Comparison of ENCODE assay signal across 8 mouse cellular contexts in the genomic region with DNA sequence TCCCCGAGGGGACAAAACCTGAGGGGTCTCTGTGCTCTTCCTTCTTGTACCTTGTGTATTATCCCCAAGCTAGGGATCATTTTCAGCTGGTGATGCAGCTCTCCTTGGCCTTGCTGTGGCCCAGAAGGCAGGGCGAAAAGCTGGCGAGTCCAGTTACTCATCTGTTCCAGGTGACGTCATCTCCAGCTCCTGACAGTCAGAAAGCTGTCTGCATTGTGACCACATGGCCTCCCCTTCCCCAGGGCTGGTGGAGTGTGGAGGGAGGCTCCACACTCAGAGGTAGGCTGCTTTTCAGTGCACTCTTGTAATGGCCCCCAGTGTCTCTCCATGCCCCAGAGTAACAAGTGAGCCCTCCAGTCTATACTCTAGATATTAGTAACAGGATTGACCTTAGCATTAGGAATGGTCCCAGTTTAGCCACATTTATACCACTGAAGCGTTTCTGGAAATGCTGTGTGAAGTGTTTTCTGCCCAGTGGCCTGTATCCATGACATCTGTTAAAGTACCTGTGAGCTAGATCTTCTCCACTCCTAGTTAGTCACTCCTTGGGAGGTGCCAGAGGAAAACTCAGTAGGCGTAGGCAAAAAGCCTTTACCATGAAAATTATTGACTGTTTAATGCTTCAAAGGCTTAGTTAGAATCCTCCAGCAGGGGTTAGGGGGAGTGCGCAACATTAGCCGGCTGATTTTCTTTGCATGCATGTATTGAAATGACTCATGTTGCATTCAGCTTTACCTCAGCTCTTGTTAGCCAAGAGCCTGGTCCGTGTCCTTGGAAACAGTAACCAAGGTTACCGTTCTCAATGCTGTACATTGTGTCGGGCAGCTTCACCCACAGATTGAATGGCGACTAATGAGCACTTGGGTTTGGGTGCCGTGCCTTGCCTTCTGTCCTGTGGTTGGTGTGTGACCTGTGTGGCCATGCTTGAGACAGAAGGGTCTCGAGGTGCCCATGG. TPM values are rescaled to one million over a fixed set of nuclear protein-coding genes. Genes with fewer than 3 reads are reported as not detected.
DNase-seq lines count a peak whose midpoint lies in the region; ATAC-seq and TF ChIP-seq lines count a peak whose summit lies in the region.

No protein-coding gene starts in this region.

- peak; percentile 11 for DNase-seq in 416B (ENCODE audit: low read depth)
- DNase-seq in MEL (ENCODE audit: low read depth, low spot score), result no peak
- DNase-seq in layer of hippocampus, adult 2 months (ENCODE audit: low spot score in 2 of 2), result peak; percentile 54 to 80
- DNase-seq in kidney, adult 8-10 months, result no peak
- no peak for DNase-seq in heart, postnatal 10 days

- no peak for TF ChIP-seq CTCF in MEL (IDR thresholded peaks at IDR 0.05 in 2 of 3, conservative IDR thresholded peaks at IDR 0.05 in 1 of 3; ENCODE audit: control insufficient read depth in 1 of 3, insufficient read depth in 1 of 3, low read depth in 2 of 3, low read length in 3 of 3, poor library complexity in 1 of 3, severe bottlenecking in 1 of 3)
- TF ChIP-seq CTCF in layer of hippocampus, adult 2 months (conservative IDR thresholded peaks at IDR 0.05), result peak; percentile 22

- no peak overlapping the region for H3K9ac ChIP-seq in MEL (ENCODE audit: control insufficient read depth, low read depth, low read length, poor library complexity, severe bottlenecking)
- no peak overlapping the region for H3K9ac ChIP-seq in embryonic facial prominence, embryonic 15.5 days
- no peak overlapping the region for H3K9ac ChIP-seq in kidney, embryonic 16.5 days (replicated peaks; ENCODE audit: low read length)

- H3K27ac ChIP-seq in MEL (ENCODE audit: control insufficient read depth, low read depth, low read length), result no peak overlapping the region
- 0 out of 2 replicates have a peak overlapping the region, but pooled peaks have one; percentile 55 for H3K27ac ChIP-seq in embryonic facial prominence, embryonic 15.5 days (replicated peaks)
- peak overlapping the region; percentile 93 for H3K27ac ChIP-seq in layer of hippocampus, adult 2 months
- H3K27ac ChIP-seq in kidney, embryonic 16.5 days (ENCODE audit: low read length), result no peak overlapping the region

- H3K36me3 ChIP-seq in MEL (ENCODE audit: control insufficient read depth in 1 of 2, insufficient read depth in 2 of 2, low read length in 2 of 2), result peaks cover 0 to 2% of the 10 kb centered on the region in 2 experiments; a peak in 2 of 4 replicates
- peaks cover 21% of the 10 kb centered on the region for H3K36me3 ChIP-seq in embryonic facial prominence, embryonic 15.5 days
- H3K36me3 ChIP-seq in myocyte (ENCODE audit: control insufficient read depth, insufficient read depth), result peaks cover 14% of the 10 kb centered on the region
- H3K36me3 ChIP-seq in kidney, embryonic 16.5 days (ENCODE audit: insufficient read depth, low read length), result no peaks in the 10 kb centered on the region; the same call in 1 of the 2 replicates

- intact Hi-C loops in heart, postnatal 10 days (cut with DNase I), result no loop called here

- no peaks in the 10 kb centered on the region for H3K9me3 ChIP-seq in MEL (replicated peaks; ENCODE audit: insufficient read depth, low read length)
- no peaks in the 10 kb centered on the region for H3K9me3 ChIP-seq in embryonic facial prominence, embryonic 15.5 days (replicated peaks)
- H3K9me3 ChIP-seq in kidney, embryonic 16.5 days (ENCODE audit: low read length), result no peaks in the 10 kb centered on the region

- no peak overlapping the region for H3K4me3 ChIP-seq in MEL (ENCODE audit: control insufficient read depth in 1 of 2, insufficient read depth in 1 of 2, low read depth in 2 of 2, low read length in 2 of 2)
- H3K4me3 ChIP-seq in embryonic facial prominence, embryonic 15.5 days (replicated peaks), result no peak overlapping the region
- no peak overlapping the region for H3K4me3 ChIP-seq in layer of hippocampus, adult 2 months
- H3K4me3 ChIP-seq in myocyte, result no peak overlapping the region
- no peak overlapping the region for H3K4me3 ChIP-seq in kidney, embryonic 16.5 days (ENCODE audit: low read length)

- no peak for TF ChIP-seq RAD21 in MEL (IDR thresholded peaks at IDR 0.05; ENCODE audit: low read depth, low read length)

- H3K4me1 ChIP-seq in MEL (ENCODE audit: control insufficient read depth in 1 of 2, insufficient read depth in 2 of 2, low read length in 2 of 2), result no peaks in the 10 kb centered on the region
- H3K4me1 ChIP-seq in embryonic facial prominence, embryonic 15.5 days, result peaks cover 19% of the 10 kb centered on the region
- no peaks in the 10 kb centered on the region for H3K4me1 ChIP-seq in kidney, embryonic 16.5 days (ENCODE audit: insufficient read depth, low read length)

- no peak overlapping the region for H3K4me2 ChIP-seq in embryonic facial prominence, embryonic 15.5 days (replicated peaks)
- H3K4me2 ChIP-seq in myocyte (ENCODE audit: low read depth), result peak overlapping the region; percentile 58
- no peak overlapping the region for H3K4me2 ChIP-seq in kidney, embryonic 16.5 days (replicated peaks; ENCODE audit: low read depth, low read length)

- TF ChIP-seq POLR2A in MEL (IDR thresholded peaks at IDR 0.05; ENCODE audit: control insufficient read depth in 1 of 2, insufficient read depth in 1 of 2, low read depth in 1 of 2, low read length in 2 of 2, poor library complexity in 1 of 2) (no peak), myocyte (IDR thresholded peaks at IDR 0.05; ENCODE audit: insufficient read length, low read depth) (no peak)

- WGBS in embryonic facial prominence, embryonic 15.5 days, result 39% methylated on average over 14 of the region's 14 CpGs
- 65% methylated on average over 14 of the region's 14 CpGs for WGBS in kidney, embryonic 16.5 days

- H3K27me3 ChIP-seq in MEL (ENCODE audit: control insufficient read depth in 1 of 2, insufficient read depth in 2 of 2, low read length in 2 of 2) (no peaks in the 10 kb centered on the region), myocyte (ENCODE audit: control insufficient read depth, insufficient read depth, insufficient read length) (no peaks in the 10 kb centered on the region)
- H3K27me3 ChIP-seq in embryonic facial prominence, embryonic 15.5 days, result no peaks in the 10 kb centered on the region
- no peaks in the 10 kb centered on the region for H3K27me3 ChIP-seq in kidney, embryonic 16.5 days (ENCODE audit: insufficient read depth, low read length)

- ATAC-seq in embryonic facial prominence, embryonic 15.5 days (ENCODE audit: insufficient number of reproducible peaks, low FRiP score, low TSS enrichment, low read depth), result peak; percentile 36
- no peak for ATAC-seq in kidney, embryonic 16.5 days (ENCODE audit: low FRiP score, low TSS enrichment)

- no peak for TF ChIP-seq EP300 in MEL (IDR thresholded peaks at IDR 0.05; ENCODE audit: low read depth in 1 of 2, low read length in 2 of 2)

- no peaks in the 10 kb centered on the region for H3K79me2 ChIP-seq in MEL (ENCODE audit: control insufficient read depth, insufficient read depth, low read length, poor library complexity)
- H3K79me2 ChIP-seq in myocyte (ENCODE audit: control insufficient read depth, insufficient read depth), result no peaks in the 10 kb centered on the region

- no peak overlapping the region for H3ac ChIP-seq in myocyte (ENCODE audit: control insufficient read depth, insufficient read length)

TF ChIP-seq in MEL, 35 proteins besides CTCF, POLR2A, EP300 and RAD21:
- TF ChIP-seq POLR2AphosphoS2 (IDR thresholded peaks at IDR 0.05; ENCODE audit: low read length), result peak; percentile 37; the same call in 1 of the 2 replicates
- no peak for TF ChIP-seq HCFC1 (IDR thresholded peaks at IDR 0.05; ENCODE audit: low read depth, low read length)
- TF ChIP-seq MAFK (IDR thresholded peaks at IDR 0.05; ENCODE audit: borderline replicate concordance, low read depth, low read length), result no peak
- no peak for TF ChIP-seq USF1 (IDR thresholded peaks at IDR 0.05; ENCODE audit: low read depth, low read length)

TF ChIP-seq in myocyte, 11 proteins besides CTCF, POLR2A, EP300 and RAD21:
- TF ChIP-seq MYOD1 (IDR thresholded peaks at IDR 0.05; ENCODE audit: control insufficient read depth in 1 of 3, insufficient read length in 2 of 3, low read depth in 2 of 3), result peak in 1 of 3 experiments; percentile 10
- no peak for TF ChIP-seq CEBPB (IDR thresholded peaks at IDR 0.05; ENCODE audit: insufficient read depth, poor library complexity, severe bottlenecking)
- peak; percentile 41 for TF ChIP-seq USF1 (IDR thresholded peaks at IDR 0.05; ENCODE audit: low read depth)
- peak in 1 of 3 experiments; percentile 8 for TF ChIP-seq MYOG (IDR thresholded peaks at IDR 0.05; ENCODE audit: control insufficient read depth in 1 of 3, insufficient read depth in 1 of 3, insufficient read length in 2 of 3, low read depth in 2 of 3)
- TF ChIP-seq SRF (IDR thresholded peaks at IDR 0.05; ENCODE audit: control insufficient read depth, insufficient read length, low read depth), result no peak
- no peak for TF ChIP-seq MAX (IDR thresholded peaks at IDR 0.05; ENCODE audit: low read depth)
- TF ChIP-seq TCF3 (IDR thresholded peaks at IDR 0.05; ENCODE audit: insufficient read length, low read depth), result no peak
- TF ChIP-seq POLR2AphosphoS2 (IDR thresholded peaks at IDR 0.05; ENCODE audit: insufficient read length, low read depth), result peak; percentile 38
- TF ChIP-seq E2F4 (IDR thresholded peaks at IDR 0.05; ENCODE audit: insufficient read depth), result no peak

RNA-seq across cellular contexts. Expression of a gene that starts 26.0 kb away (rescaled TPM):
- total RNA-seq in MEL (2012; rRNA removed), result 6.6 and 7.9 TPM in 2 replicates
- 1 to 10 TPM in 1 of 2 experiments, not detected in 1; 9.7 TPM for polyA plus RNA-seq in MEL (2012; ENCODE audit: insufficient read depth in 1 of 2, insufficient read length in 2 of 2, low read depth in 1 of 2, low replicate concordance in 2 of 2, missing spikeins in 1 of 2)
- polyA plus RNA-seq in embryonic facial prominence, embryonic 15.5 days (2015; fragmentation: Nextera tagmentation; extraction: Ambion mirVana), result 37.5 and 40.2 TPM in 2 replicates
- total RNA-seq in layer of hippocampus, adult 2 months (2021), result 10 to 100 TPM; 30.9 to 36.3 TPM
- polyA plus RNA-seq in myocyte (2012; fragmentation: generic; extraction: Trizol), result 61.1 TPM
- 45.4 and 54.6 TPM in 2 replicates for polyA plus RNA-seq in kidney, embryonic 16.5 days (2015; fragmentation: Nextera tagmentation; extraction: Ambion mirVana)
- total RNA-seq in heart, postnatal 10 days (2021), result under 1 TPM; 0.43 to 0.79 TPM

Comparison
In these comparisons a context has a peak if more than half of its experiments do, and no peak if none do; other contexts are left out.
1. DNase-seq: peak in 416B (single experiment) and layer of hippocampus, adult 2 months (2 of 2); none in MEL (single experiment), kidney, adult 8-10 months (0 of 2) and heart, postnatal 10 days (0 of 2).
2. H3K27ac ChIP-seq: peak in embryonic facial prominence, embryonic 15.5 days (single experiment) and layer of hippocampus, adult 2 months (single experiment); none in MEL (single experiment) and kidney, embryonic 16.5 days (single experiment).